Mouse (Mus musculus): ENCODE results near the gene Mlkl. TPM values are rescaled to one million over a fixed set of nuclear protein-coding genes. Genes with fewer than 3 reads are reported as not detected.
"Not testable (repeated sequence)": the region's sequence is repeated elsewhere in the genome, so short reads cannot be mapped to it uniquely, and the experiment has no call there.

Gene Mlkl
- polyA plus RNA-seq, 1 experiment from 2014 or later: 0.21 TPM

- 86% methylated on average over 5 of the region's 5 CpGs for WGBS
- not testable (repeated sequence) for H3K9me3 ChIP-seq (replicated peaks; ENCODE audit: control insufficient read depth, low read length, poor library complexity, severe bottlenecking); H3K9ac ChIP-seq (ENCODE audit: low read depth, low read length); H3K4me1 ChIP-seq (ENCODE audit: control insufficient read depth, insufficient read depth, low read length); H3K27me3 ChIP-seq (ENCODE audit: control insufficient read depth, insufficient read depth, low read depth, low read length); H3K4me3 ChIP-seq (ENCODE audit: low read depth, low read length); H3K4me2 ChIP-seq (ENCODE audit: low read length); H3K27ac ChIP-seq (ENCODE audit: low read length); ATAC-seq; H3K36me3 ChIP-seq (ENCODE audit: control insufficient read depth, insufficient read depth, low read length)
Measured at GRCm38 (mm10) chr8:111303076-111303803, 34.7 kb downstream of the Mlkl start.

- H3K9ac ChIP-seq (ENCODE audit: low read depth, low read length): no peak overlapping the region
- no peaks in the 10 kb centered on the region for H3K9me3 ChIP-seq (replicated peaks; ENCODE audit: control insufficient read depth, low read length, poor library complexity, severe bottlenecking)
- no peaks in the 10 kb centered on the region for H3K27me3 ChIP-seq (ENCODE audit: control insufficient read depth, insufficient read depth, low read depth, low read length)
- peak overlapping the region; percentile 93 for H3K4me3 ChIP-seq (ENCODE audit: low read depth, low read length)
- H3K4me1 ChIP-seq (ENCODE audit: control insufficient read depth, insufficient read depth, low read length): peaks cover 5% of the 10 kb centered on the region
- no peak overlapping the region for H3K27ac ChIP-seq (ENCODE audit: low read length)
- peak overlapping the region; percentile 41 for H3K4me2 ChIP-seq (ENCODE audit: low read length)
- WGBS: 66% methylated on average over 11 of the region's 11 CpGs
- ATAC-seq: no peak
- no peaks in the 10 kb centered on the region for H3K36me3 ChIP-seq (ENCODE audit: control insufficient read depth, insufficient read depth, low read length)
Measured at GRCm38 (mm10) chr8:111300597-111301546, 37.1 kb downstream of the Mlkl start.

GRCm38 (mm10) chr8:111299821-111300568 lies 38.0 kb downstream of the Mlkl start, which contains the start of gene Rfwd3:
Rfwd3 (minus strand) TSS chr8:111300222.
- under 1% methylated on average over 56 of the region's 67 CpGs for WGBS
- Histone ChIP-seq H3K27ac (ENCODE audit: low read length) (peak within 1 kb of the TSS; percentile 75), H3K36me3 (ENCODE audit: control insufficient read depth, insufficient read depth, low read length) (no peaks in the 10 kb centered on the region), H3K9ac (ENCODE audit: low read depth, low read length) (peak within 1 kb of the TSS; percentile 88), H3K4me2 (ENCODE audit: low read length) (peak within 1 kb of the TSS; percentile 86), H3K4me1 (ENCODE audit: control insufficient read depth, insufficient read depth, low read length) (peaks cover 5% of the 10 kb centered on the region), H3K4me3 (ENCODE audit: low read depth, low read length) (peak within 1 kb of the TSS; percentile 93), H3K9me3 (replicated peaks; ENCODE audit: control insufficient read depth, low read length, poor library complexity, severe bottlenecking) (no peaks in the 10 kb centered on the region), H3K27me3 (ENCODE audit: control insufficient read depth, insufficient read depth, low read depth, low read length) (no peaks in the 10 kb centered on the region)
- ATAC-seq: peak; percentile 99

GRCm38 (mm10) chr8:111299363-111299820 lies 38.6 kb downstream of the Mlkl start:
- H3K9ac ChIP-seq (ENCODE audit: low read depth, low read length): peak overlapping the region; percentile 88
- no peaks in the 10 kb centered on the region for H3K9me3 ChIP-seq (replicated peaks; ENCODE audit: control insufficient read depth, low read length, poor library complexity, severe bottlenecking)
- peaks cover 5% of the 10 kb centered on the region for H3K4me1 ChIP-seq (ENCODE audit: control insufficient read depth, insufficient read depth, low read length)
- WGBS: 0% methylated on average over 28 of the region's 28 CpGs
- peak overlapping the region; percentile 75 for H3K27ac ChIP-seq (ENCODE audit: low read length)
- peak; percentile 26; the same call in 1 of the 2 replicates for ATAC-seq
- H3K27me3 ChIP-seq (ENCODE audit: control insufficient read depth, insufficient read depth, low read depth, low read length): no peaks in the 10 kb centered on the region
- H3K4me3 ChIP-seq (ENCODE audit: low read depth, low read length): peak overlapping the region; percentile 93
- H3K36me3 ChIP-seq (ENCODE audit: control insufficient read depth, insufficient read depth, low read length): no peaks in the 10 kb centered on the region
- peak overlapping the region; percentile 86 for H3K4me2 ChIP-seq (ENCODE audit: low read length)

- no peak overlapping the region for H3K4me3 ChIP-seq (ENCODE audit: low read depth, low read length)
- H3K27ac ChIP-seq (ENCODE audit: low read length): no peak overlapping the region
- H3K9me3 ChIP-seq (replicated peaks; ENCODE audit: control insufficient read depth, low read length, poor library complexity, severe bottlenecking): no peaks in the 10 kb centered on the region
- H3K27me3 ChIP-seq (ENCODE audit: control insufficient read depth, insufficient read depth, low read depth, low read length): no peaks in the 10 kb centered on the region
- peaks cover 6% of the 10 kb centered on the region for H3K36me3 ChIP-seq (ENCODE audit: control insufficient read depth, insufficient read depth, low read length)
- WGBS: 91% methylated on average over 1 of the region's 1 CpGs
- no peak overlapping the region for H3K9ac ChIP-seq (ENCODE audit: low read depth, low read length)
- H3K4me1 ChIP-seq (ENCODE audit: control insufficient read depth, insufficient read depth, low read length): peaks cover 5% of the 10 kb centered on the region
- H3K4me2 ChIP-seq (ENCODE audit: low read length): no peak overlapping the region
- ATAC-seq: no peak
Measured at GRCm38 (mm10) chr8:111298011-111298410, 40.0 kb downstream of the Mlkl start.

GRCm38 (mm10) chr8:111291733-111292132 lies 46.2 kb downstream of the Mlkl start:
- Histone ChIP-seq H3K9me3 (replicated peaks; ENCODE audit: control insufficient read depth, low read length, poor library complexity, severe bottlenecking) (no peaks in the 10 kb centered on the region), H3K36me3 (ENCODE audit: control insufficient read depth, insufficient read depth, low read length) (peaks cover 24% of the 10 kb centered on the region), H3K4me3 (ENCODE audit: low read depth, low read length) (no peak overlapping the region), H3K27me3 (ENCODE audit: control insufficient read depth, insufficient read depth, low read depth, low read length) (no peaks in the 10 kb centered on the region), H3K27ac (ENCODE audit: low read length) (no peak overlapping the region), H3K4me1 (ENCODE audit: control insufficient read depth, insufficient read depth, low read length) (no peaks in the 10 kb centered on the region), H3K9ac (ENCODE audit: low read depth, low read length) (no peak overlapping the region), H3K4me2 (ENCODE audit: low read length) (no peak overlapping the region)
- WGBS: 97% methylated on average over 7 of the region's 7 CpGs
- ATAC-seq: no peak

GRCm38 (mm10) chr8:111290586-111290985 lies 47.4 kb downstream of the Mlkl start:
- ATAC-seq: no peak
- H3K4me2 ChIP-seq (ENCODE audit: low read length): no peak overlapping the region
- no peak overlapping the region for H3K4me3 ChIP-seq (ENCODE audit: low read depth, low read length)
- no peak overlapping the region for H3K27ac ChIP-seq (ENCODE audit: low read length)
- peaks cover 32% of the 10 kb centered on the region for H3K36me3 ChIP-seq (ENCODE audit: control insufficient read depth, insufficient read depth, low read length)
- WGBS: 96% methylated on average over 7 of the region's 7 CpGs
- H3K9me3 ChIP-seq (replicated peaks; ENCODE audit: control insufficient read depth, low read length, poor library complexity, severe bottlenecking): no peaks in the 10 kb centered on the region
- H3K9ac ChIP-seq (ENCODE audit: low read depth, low read length): no peak overlapping the region
- no peaks in the 10 kb centered on the region for H3K27me3 ChIP-seq (ENCODE audit: control insufficient read depth, insufficient read depth, low read depth, low read length)
- H3K4me1 ChIP-seq (ENCODE audit: control insufficient read depth, insufficient read depth, low read length): no peaks in the 10 kb centered on the region

- 93% methylated on average over 4 of the region's 4 CpGs for WGBS
- H3K27ac ChIP-seq (ENCODE audit: low read length): no peak overlapping the region
- no peaks in the 10 kb centered on the region for H3K9me3 ChIP-seq (replicated peaks; ENCODE audit: control insufficient read depth, low read length, poor library complexity, severe bottlenecking)
- no peaks in the 10 kb centered on the region for H3K4me1 ChIP-seq (ENCODE audit: control insufficient read depth, insufficient read depth, low read length)
- H3K36me3 ChIP-seq (ENCODE audit: control insufficient read depth, insufficient read depth, low read length): peaks cover 31% of the 10 kb centered on the region
- no peaks in the 10 kb centered on the region for H3K27me3 ChIP-seq (ENCODE audit: control insufficient read depth, insufficient read depth, low read depth, low read length)
- ATAC-seq: no peak
- H3K4me2 ChIP-seq (ENCODE audit: low read length): no peak overlapping the region
- H3K9ac ChIP-seq (ENCODE audit: low read depth, low read length): no peak overlapping the region
- no peak overlapping the region for H3K4me3 ChIP-seq (ENCODE audit: low read depth, low read length)
Measured at GRCm38 (mm10) chr8:111285603-111286002, 52.4 kb downstream of the Mlkl start.

Measured in midbrain, embryonic 16.5 days (tissue).